Mouse (Mus musculus): Measurements from ENCODE around the gene Bbs9. TPM values are rescaled to one million over a fixed set of nuclear protein-coding genes. Genes with fewer than 3 reads are reported as not detected.
"Not testable (repeated sequence)": the region's sequence is repeated elsewhere in the genome, so short reads cannot be mapped to it uniquely, and the experiment has no call there.

Bbs9 gene
- polyA plus RNA-seq, 1 experiment from 2014 or later, result 11.9 TPM

- DNase-seq (ENCODE audit: low spot score), result no peak
- H3K36me3 ChIP-seq (replicated peaks), result peaks cover 92% of the 10 kb centered on the region
- 90% methylated on average over 6 of the region's 6 CpGs for WGBS
These were observed 26.3 kb upstream of the Bbs9 start for GRCm38 (mm10) chr9:22449209-22449608.

GRCm38 (mm10) chr9:22452697-22453096 is 22.8 kb upstream of the Bbs9 start:
- H3K27me3 ChIP-seq (replicated peaks; ENCODE audit: low read depth, poor library complexity, severe bottlenecking), result no peaks in the 10 kb centered on the region
- 88% methylated on average over 10 of the region's 10 CpGs for WGBS
- H3K9me3 ChIP-seq, result no peaks in the 10 kb centered on the region
- no peak overlapping the region for H3K4me3 ChIP-seq
- H3K27ac ChIP-seq (replicated peaks), result no peak overlapping the region
- no peak for DNase-seq (ENCODE audit: low spot score)
- H3K4me1 ChIP-seq, result no peaks in the 10 kb centered on the region
- H3K36me3 ChIP-seq (replicated peaks), result peaks cover 100% of the 10 kb centered on the region

More at GRCm38 (mm10) chr9:22449209-22449608, 26.3 kb upstream of the Bbs9 start:
- H3K4me1 ChIP-seq, result no peaks in the 10 kb centered on the region
- H3K4me3 ChIP-seq, result no peak overlapping the region
- no peaks in the 10 kb centered on the region for H3K27me3 ChIP-seq (replicated peaks; ENCODE audit: low read depth, poor library complexity, severe bottlenecking)
- no peak overlapping the region for H3K27ac ChIP-seq (replicated peaks)
- no peaks in the 10 kb centered on the region for H3K9me3 ChIP-seq

- 94% methylated on average over 10 of the region's 10 CpGs for WGBS
- Histone ChIP-seq H3K36me3 (replicated peaks) (peaks cover 97% of the 10 kb centered on the region), H3K9me3 (no peaks in the 10 kb centered on the region), H3K27me3 (replicated peaks; ENCODE audit: low read depth, poor library complexity, severe bottlenecking) (no peaks in the 10 kb centered on the region), H3K4me1 (no peaks in the 10 kb centered on the region), H3K4me3 (no peak overlapping the region), H3K27ac (replicated peaks) (no peak overlapping the region)
- DNase-seq (ENCODE audit: low spot score), result no peak
These were observed 22.0 kb upstream of the Bbs9 start for GRCm38 (mm10) chr9:22453501-22453924.

GRCm38 (mm10) chr9:22453990-22454389 is 21.5 kb upstream of the Bbs9 start, which contains the start of gene Gm17545:
TSS of gene Gm17545 (plus strand) at chr9:22454290.
- WGBS, result 90% methylated on average over 8 of the region's 8 CpGs
- H3K36me3 ChIP-seq (replicated peaks), result peaks cover 96% of the 10 kb centered on the region
- not testable (repeated sequence) for H3K9me3 ChIP-seq; DNase-seq (ENCODE audit: low spot score); H3K27ac ChIP-seq (replicated peaks); H3K4me1 ChIP-seq; H3K4me3 ChIP-seq; H3K27me3 ChIP-seq (replicated peaks; ENCODE audit: low read depth, poor library complexity, severe bottlenecking)

- no peaks in the 10 kb centered on the region for H3K9me3 ChIP-seq
- H3K27ac ChIP-seq (replicated peaks), result no peak overlapping the region
- DNase-seq (ENCODE audit: low spot score), result no peak
- peaks cover 86% of the 10 kb centered on the region for H3K36me3 ChIP-seq (replicated peaks)
- no peak overlapping the region for H3K4me3 ChIP-seq
- no peaks in the 10 kb centered on the region for H3K27me3 ChIP-seq (replicated peaks; ENCODE audit: low read depth, poor library complexity, severe bottlenecking)
- H3K4me1 ChIP-seq, result no peaks in the 10 kb centered on the region
These were observed 20.5 kb upstream of the Bbs9 start for GRCm38 (mm10) chr9:22455041-22455440.

DNA sequence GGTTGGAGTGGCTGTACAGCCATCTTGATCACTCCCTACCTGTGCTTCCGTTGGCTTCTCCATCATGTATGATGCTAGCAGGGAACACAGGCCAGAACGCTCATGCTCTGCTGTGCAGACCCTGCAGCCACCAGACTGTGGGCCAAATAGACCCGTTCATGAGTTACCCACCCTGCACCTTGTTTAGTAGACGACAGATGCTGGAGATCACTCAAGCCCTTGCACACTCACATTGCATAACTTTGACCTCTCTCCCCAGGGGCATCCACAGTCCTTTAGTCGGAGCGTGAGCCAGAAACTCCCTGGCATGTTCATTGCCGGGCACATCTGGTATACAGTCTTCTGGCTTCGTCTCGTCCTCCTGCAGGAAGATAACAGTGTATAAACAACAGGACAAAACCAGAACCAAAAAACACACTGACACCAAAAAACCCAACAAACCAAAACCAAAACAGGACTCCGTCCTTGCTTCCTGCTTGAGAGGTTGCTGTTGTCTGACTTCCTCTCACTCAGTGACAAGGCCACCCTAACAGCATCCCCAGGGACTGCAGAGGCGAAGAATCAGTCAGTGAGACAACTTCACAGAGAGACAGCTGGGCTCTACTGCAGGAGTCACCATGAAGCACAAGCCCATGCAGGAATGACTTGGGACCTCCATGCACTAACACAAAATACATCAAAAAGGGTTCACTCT is 18.2 kb upstream of the Bbs9 start:
- WGBS, result 91% methylated on average over 11 of the region's 11 CpGs
- no peak for DNase-seq (ENCODE audit: low spot score)
- Histone ChIP-seq H3K27ac (replicated peaks) (no peak overlapping the region), H3K9me3 (no peaks in the 10 kb centered on the region), H3K4me3 (no peak overlapping the region), H3K36me3 (replicated peaks) (peaks cover 81% of the 10 kb centered on the region), H3K4me1 (no peaks in the 10 kb centered on the region), H3K27me3 (replicated peaks; ENCODE audit: low read depth, poor library complexity, severe bottlenecking) (no peaks in the 10 kb centered on the region)

DNA sequence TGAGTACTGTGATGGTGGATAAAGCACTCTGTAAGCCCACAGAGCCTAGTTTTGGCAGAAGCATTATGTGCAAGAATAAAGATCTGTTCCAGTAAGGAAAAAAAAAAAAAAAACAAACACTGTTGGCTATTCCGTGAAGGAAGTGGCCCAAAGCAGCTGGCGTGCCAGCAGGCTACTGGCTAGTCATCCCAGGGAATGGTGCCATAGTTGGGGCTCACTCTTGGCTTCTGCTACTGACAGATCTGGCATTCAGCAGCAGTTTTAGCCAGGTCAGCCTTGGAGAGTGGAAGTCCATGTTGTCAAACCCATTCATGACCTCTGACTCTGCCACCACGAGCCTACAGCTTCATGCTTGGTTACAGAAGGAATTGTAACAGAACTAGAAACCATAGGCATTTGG is 13.6 kb upstream of the Bbs9 start:
- 86% methylated on average over 3 of the region's 3 CpGs for WGBS
- Histone ChIP-seq H3K36me3 (replicated peaks) (peaks cover 57% of the 10 kb centered on the region), H3K4me3 (no peak overlapping the region), H3K4me1 (peaks cover under 1% of the 10 kb centered on the region; the same call in 1 of the 2 replicates), H3K27ac (replicated peaks) (no peak overlapping the region), H3K9me3 (no peaks in the 10 kb centered on the region), H3K27me3 (replicated peaks; ENCODE audit: low read depth, poor library complexity, severe bottlenecking) (no peaks in the 10 kb centered on the region)
- DNase-seq (ENCODE audit: low spot score), result no peak

- no peaks in the 10 kb centered on the region for H3K9me3 ChIP-seq
- WGBS, result 98% methylated on average over 5 of the region's 5 CpGs
- H3K36me3 ChIP-seq (replicated peaks), result peaks cover 32% of the 10 kb centered on the region
- DNase-seq (ENCODE audit: low spot score), result no peak
- no peak overlapping the region for H3K27ac ChIP-seq (replicated peaks)
- no peak overlapping the region for H3K4me3 ChIP-seq
- H3K4me1 ChIP-seq, result peaks cover 8% of the 10 kb centered on the region
- no peaks in the 10 kb centered on the region for H3K27me3 ChIP-seq (replicated peaks; ENCODE audit: low read depth, poor library complexity, severe bottlenecking)
These were observed 9.3 kb upstream of the Bbs9 start for GRCm38 (mm10) chr9:22466212-22466611.

DNA sequence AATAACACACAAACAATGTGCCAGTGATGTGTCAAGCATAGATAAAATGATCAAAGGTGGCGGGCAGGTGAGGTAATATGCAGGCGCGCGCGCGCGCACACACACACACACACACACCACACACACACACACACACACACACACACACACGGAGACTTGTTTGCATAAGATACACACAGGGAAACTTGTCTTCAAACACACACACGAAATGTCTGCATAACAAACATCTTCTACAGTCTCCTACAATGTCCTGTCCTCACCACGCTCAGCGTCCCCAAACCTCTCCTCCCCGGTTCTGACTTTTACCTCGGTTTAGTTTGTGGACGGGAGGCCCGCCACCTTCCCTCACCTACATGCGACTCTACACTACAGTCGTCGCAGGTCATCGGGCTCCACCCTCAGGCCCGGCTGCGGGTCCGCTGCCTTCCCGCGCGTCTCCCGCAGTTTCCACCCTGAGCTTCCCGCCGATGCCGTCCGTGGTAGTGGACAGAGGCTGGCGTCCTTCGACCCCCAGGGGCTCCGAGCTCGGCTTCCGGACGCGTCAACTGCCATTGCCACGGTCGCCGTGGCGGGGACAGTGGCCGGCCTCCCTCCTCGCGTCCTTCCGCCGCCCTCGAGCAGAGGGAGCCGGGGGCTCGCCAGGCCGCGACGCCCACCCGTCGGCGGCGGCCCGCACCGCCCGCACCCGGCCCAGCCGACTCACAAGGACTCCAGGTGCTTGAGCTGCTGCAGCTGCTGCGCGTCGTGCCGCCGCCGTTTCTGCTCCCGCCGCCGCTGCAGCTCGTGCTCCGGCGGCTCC is 7.9 kb upstream of the Bbs9 start:
- Histone ChIP-seq H3K27ac (replicated peaks) (peak overlapping the region; percentile 94), H3K36me3 (replicated peaks) (peaks cover 22% of the 10 kb centered on the region), H3K27me3 (replicated peaks; ENCODE audit: low read depth, poor library complexity, severe bottlenecking) (no peaks in the 10 kb centered on the region), H3K4me1 (peaks cover 8% of the 10 kb centered on the region), H3K4me3 (peak overlapping the region; percentile 91), H3K9me3 (no peaks in the 10 kb centered on the region)
- DNase-seq (ENCODE audit: low spot score), result no peak
- under 1% methylated on average over 73 of the region's 73 CpGs for WGBS

DNA sequence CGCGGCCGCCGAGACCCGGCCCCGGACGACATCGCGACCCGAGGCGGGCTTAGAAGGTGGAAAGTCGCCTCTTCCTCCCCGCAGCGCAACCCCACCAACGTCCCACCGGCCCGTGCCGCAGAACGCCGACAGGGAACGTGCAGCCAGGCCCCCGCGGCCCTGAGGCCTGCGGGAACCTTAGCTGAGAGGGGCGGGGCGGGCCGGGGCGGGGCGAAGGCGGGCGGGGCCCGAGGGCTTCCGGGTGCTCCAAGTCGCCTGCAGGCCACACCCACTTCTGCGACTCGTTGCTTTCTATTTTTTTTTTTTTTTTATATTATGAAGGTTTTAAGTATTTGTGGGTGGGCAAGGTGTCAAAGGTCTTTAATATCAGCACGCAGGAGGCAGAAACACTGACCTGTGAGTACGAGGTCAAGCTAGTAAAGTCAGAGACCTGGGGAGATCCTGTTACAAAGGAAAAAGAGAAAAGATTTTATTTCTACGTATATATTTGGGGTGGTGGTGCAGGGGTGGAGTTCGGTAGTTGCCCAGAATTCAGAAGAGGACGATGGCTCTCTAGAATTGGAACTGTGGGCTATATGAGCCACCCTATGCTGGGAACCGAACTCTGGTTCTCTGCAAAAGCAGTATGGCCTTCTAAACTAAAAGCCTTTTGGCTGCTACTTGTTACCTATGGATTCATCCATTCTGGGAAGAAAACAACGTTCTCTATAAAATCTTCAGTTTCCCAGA is 7.2 kb upstream of the Bbs9 start:
- H3K4me3 ChIP-seq, result peak overlapping the region; percentile 91
- H3K9me3 ChIP-seq, result no peaks in the 10 kb centered on the region
- peak; percentile 92 for DNase-seq (ENCODE audit: low spot score)
- H3K36me3 ChIP-seq (replicated peaks), result peaks cover 22% of the 10 kb centered on the region
- peak overlapping the region; percentile 94 for H3K27ac ChIP-seq (replicated peaks)
- WGBS, result 3% methylated on average over 43 of the region's 43 CpGs
- H3K4me1 ChIP-seq, result peaks cover 8% of the 10 kb centered on the region
- H3K27me3 ChIP-seq (replicated peaks; ENCODE audit: low read depth, poor library complexity, severe bottlenecking), result no peaks in the 10 kb centered on the region

- no peak overlapping the region for H3K27ac ChIP-seq (replicated peaks)
- WGBS, result 73% methylated on average over 8 of the region's 8 CpGs
- DNase-seq (ENCODE audit: low spot score), result no peak
- peaks cover 8% of the 10 kb centered on the region for H3K4me1 ChIP-seq
- no peaks in the 10 kb centered on the region for H3K27me3 ChIP-seq (replicated peaks; ENCODE audit: low read depth, poor library complexity, severe bottlenecking)
- H3K9me3 ChIP-seq, result no peaks in the 10 kb centered on the region
- peaks cover 22% of the 10 kb centered on the region for H3K36me3 ChIP-seq (replicated peaks)
- no peak overlapping the region; the same call in 1 of the 2 replicates for H3K4me3 ChIP-seq
These were observed 6.6 kb upstream of the Bbs9 start for GRCm38 (mm10) chr9:22468899-22469259.

GRCm38 (mm10) chr9:22469643-22470042 is 5.9 kb upstream of the Bbs9 start, which contains the start of gene Rp9:
TSS of gene Rp9 (minus strand) at chr9:22469743.
- H3K4me3 ChIP-seq, result peak within 1 kb of the TSS; percentile 91
- H3K27me3 ChIP-seq (replicated peaks; ENCODE audit: low read depth, poor library complexity, severe bottlenecking), result no peaks in the 10 kb centered on the region
- H3K9me3 ChIP-seq, result no peaks in the 10 kb centered on the region
- no peak for DNase-seq (ENCODE audit: low spot score)
- peak within 1 kb of the TSS; percentile 94; the same call in 1 of the 2 replicates for H3K27ac ChIP-seq (replicated peaks)
- WGBS, result 87% methylated on average over 3 of the region's 3 CpGs
- H3K4me1 ChIP-seq, result peaks cover 8% of the 10 kb centered on the region
- H3K36me3 ChIP-seq (replicated peaks), result peaks cover 16% of the 10 kb centered on the region
